Mouse (Mus musculus): ENCODE data around the gene Pes1.
A peak's percentile ranks its signal among the peaks of the same experiment; 100 is the strongest.
"Not testable (repeated sequence)": the region's sequence is repeated elsewhere in the genome, so short reads cannot be mapped to it uniquely, and the experiment has no call there.

Pes1 gene

GRCm38 (mm10) chr11:3963610-3964415 lies at the start of gene Pes1:
Pes1 (plus strand) TSS chr11:3963975.
- peak; percentile 78 for DNase-seq

DNA sequence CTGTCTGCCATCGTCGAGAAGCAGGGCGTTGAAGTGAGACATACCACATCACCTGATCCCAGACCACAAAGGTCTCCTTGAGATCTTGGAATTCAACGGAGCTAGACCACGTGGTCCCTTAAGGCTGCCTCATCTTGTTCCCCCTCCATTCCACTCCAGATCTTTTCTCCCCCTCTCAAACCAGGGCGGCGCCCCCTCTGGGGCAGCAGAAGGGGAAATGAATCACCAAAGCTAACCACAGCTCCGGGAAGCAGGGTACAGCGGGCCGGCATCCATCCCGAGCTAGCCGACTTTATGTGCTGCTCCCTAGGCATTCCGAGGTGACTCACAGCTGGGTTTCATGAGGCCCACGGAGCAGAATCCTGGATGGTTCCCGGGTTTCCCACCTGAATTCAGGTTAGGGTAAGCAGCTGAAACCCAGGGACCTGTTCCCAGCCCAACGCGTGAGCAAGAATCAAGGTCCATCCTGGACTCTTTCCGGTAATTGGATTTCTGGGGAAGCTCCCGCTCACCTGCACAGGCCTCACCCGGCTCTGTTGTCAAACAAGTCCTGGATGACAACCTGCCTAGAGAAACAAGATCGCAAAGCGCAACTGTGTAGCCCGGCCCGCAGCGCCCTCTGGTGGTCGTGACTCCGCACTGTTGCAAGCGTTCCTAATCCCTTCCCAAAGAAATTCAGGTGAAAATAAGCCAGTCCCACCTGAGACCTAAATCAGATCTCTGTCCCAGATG lies 49.5 kb upstream of the Pes1 start, which contains the start of gene Slc35e4:
TSS of gene Slc35e4 (minus strand) at position 556 of the 732 bp plus-strand sequence.
- DNase-seq: peak; percentile 87

DNA sequence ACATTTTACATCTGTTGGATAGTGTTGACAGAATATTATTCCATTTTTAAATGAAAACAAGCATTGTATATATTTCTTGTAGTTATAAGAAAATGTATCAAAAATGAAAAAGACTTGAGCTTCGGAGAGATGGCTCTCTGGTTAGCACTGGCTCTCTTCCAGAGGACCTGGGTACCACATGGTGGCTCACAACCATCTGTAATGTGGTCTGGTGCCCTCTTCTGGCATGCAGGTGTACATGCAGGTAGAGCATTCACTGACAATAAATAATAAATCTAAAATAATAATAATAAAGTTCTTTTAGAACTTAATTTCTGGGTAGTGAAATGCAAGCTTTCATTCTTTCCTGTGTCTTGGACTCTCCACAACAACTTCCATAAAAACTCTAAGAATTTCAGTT lies 45.0 kb upstream of the Pes1 start:
- no peak for DNase-seq

GRCm38 (mm10) chr11:3920476-3920875 lies 43.3 kb upstream of the Pes1 start:
- DNase-seq: no peak

- peak; percentile 49 for DNase-seq
Measured at GRCm38 (mm10) chr11:3921281-3921850, 42.4 kb upstream of the Pes1 start.

DNA sequence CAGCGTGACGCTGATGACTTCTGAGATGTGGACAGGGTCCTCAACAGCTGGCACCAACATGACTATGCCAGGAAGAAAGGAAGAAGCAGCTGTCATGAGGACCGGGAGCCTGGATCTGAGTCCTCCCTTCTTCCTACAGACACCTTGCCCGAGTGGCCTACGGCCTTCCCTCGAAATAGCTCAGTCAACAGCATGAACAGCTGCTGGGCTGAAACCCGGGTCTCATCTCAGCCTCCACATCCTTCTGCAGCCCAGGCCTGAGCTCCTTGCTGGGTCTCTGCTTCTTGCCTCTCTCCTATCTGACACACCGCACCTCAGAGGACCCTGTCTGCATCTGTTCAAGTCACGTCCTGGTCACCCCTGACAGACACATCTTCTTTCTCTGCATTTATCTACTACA lies 41.7 kb upstream of the Pes1 start:
- no peak for DNase-seq

- DNase-seq: no peak
Measured at GRCm38 (mm10) chr11:3922731-3923130, 41.0 kb upstream of the Pes1 start.

- DNase-seq: no peak
Measured at GRCm38 (mm10) chr11:3925916-3926315, 37.9 kb upstream of the Pes1 start.

DNA sequence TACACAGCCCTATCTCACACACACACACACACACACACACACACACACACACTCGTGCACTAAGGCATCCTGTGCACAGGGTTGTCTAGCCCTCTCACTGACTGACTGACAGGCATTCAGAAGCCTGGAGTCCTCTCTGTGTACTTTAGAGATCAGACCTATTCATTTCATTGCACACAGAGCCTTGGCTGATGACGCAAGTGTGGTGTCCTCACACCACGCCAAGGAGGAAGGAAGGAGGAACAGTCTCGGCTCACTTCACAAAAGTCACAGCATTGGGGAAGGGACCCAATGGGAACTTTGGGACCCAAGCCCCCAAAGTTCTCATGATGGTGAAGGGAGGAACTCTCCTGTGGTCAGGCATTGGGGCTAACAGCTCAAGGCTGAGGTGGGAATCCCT lies 33.8 kb upstream of the Pes1 start:
- no peak for DNase-seq

GRCm38 (mm10) chr11:3930931-3931330 lies 32.8 kb upstream of the Pes1 start:
- DNase-seq: no peak

- DNase-seq: no peak
Measured at GRCm38 (mm10) chr11:3931511-3932211, 32.1 kb upstream of the Pes1 start, which contains the start of gene Tcn2. Tcn2 (minus strand) TSS chr11:3932159.

GRCm38 (mm10) chr11:3933756-3934285 lies 30.0 kb upstream of the Pes1 start:
- DNase-seq: no peak

DNA sequence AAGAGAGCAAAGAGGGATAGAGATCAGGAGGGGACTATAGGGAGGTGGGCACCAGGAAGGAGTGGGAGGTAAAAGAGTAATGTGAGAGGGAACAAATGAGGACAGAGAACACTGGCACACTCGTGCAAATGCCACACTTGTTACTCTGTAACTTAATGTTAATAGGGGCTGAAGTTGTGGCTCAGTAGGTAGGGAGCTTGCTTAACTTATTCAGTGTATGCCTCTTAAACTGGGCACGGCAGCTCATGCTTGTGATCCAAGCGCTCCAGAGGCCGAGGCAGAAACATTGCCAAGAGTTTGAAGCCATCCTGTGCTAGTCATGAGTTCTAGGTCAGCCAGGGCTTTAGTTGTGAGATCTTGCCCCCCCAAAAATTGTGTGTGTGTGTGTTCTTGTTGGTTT lies 28.6 kb upstream of the Pes1 start:
- DNase-seq: no peak

DNA sequence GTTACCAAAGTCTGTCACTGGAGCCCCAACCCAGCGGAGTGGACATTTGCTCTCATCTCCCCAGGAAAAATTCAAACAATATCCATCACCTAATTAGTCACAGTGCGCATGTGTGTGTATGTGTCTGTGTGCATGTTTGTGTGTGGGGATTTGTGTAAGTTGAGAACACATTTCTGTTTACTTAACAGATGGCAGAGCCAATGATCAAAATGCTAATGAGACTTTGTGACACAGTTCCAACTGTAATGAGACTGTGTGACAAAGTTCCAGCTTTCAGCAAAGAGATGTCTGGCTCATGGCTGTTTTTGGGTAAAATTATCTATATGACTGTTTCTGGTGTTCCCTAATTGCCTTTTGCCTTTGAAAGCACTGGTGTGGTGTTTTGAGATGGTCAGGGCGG lies 27.5 kb upstream of the Pes1 start:
- no peak for DNase-seq

DNA sequence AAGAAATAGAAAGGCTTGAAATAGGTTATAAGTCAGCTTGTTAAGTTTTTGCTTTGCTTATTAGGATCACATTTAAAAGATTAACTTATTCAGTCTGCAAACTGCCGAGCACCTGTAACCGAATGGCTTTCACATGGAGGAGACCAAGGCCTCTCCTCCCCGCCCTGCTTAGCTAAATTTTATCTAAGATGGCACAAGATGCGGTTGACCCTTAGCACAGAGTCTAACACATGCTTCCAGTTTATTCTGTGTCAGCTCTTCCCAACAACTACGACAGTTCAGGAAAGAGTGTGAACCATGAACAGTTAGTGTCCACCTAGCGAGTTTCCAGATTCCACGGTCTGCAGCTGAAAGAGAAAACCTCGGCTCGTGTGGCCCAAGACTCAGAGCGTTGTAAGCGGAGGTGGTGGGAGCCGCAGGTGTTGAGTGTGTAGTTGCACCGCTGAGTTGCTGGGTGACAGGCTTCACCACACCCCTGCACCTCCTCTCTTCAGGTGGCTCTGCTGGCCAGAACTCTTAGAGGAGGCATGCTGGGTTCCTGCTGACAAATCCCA lies 26.4 kb upstream of the Pes1 start:
- DNase-seq: no peak

DNA sequence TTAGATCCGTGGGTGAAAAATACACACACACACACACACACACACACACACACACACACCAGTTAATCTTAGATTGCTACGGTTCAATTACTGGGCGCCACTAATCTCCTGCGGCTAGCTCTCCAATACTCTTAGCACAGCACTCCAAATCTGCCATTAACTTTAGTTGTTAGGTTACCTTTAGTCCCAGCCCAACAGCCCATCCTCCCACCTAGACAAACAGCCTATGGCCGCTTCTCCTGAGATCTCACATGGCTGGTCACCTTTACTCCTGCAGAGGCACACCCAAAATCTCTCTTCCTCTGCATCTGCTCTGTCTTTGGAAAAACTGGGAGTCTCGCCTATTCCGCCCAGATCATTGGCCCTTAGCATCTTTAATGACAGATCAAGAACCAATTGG lies 22.4 kb upstream of the Pes1 start:
- no peak for DNase-seq

DNA sequence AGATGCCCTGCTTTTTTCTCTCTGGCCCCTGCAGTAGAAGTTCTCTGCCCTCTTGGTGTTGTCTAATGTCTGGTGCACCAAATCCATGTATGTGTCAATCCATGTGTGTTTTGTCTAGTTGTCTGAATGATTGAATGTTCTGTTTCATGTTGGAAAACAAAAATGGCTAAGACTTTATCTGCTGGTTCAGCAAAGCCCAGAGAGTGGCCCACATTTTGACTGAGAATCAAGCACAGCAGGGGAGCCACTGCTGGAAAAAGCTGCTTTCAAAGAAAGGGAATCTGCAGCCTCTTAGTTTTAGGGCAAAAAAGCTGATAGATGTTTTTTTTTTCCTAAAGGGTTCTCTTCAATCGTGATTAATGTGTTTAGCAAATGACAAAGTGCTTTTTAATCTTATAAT lies 17.4 kb upstream of the Pes1 start:
- no peak for DNase-seq

DNA sequence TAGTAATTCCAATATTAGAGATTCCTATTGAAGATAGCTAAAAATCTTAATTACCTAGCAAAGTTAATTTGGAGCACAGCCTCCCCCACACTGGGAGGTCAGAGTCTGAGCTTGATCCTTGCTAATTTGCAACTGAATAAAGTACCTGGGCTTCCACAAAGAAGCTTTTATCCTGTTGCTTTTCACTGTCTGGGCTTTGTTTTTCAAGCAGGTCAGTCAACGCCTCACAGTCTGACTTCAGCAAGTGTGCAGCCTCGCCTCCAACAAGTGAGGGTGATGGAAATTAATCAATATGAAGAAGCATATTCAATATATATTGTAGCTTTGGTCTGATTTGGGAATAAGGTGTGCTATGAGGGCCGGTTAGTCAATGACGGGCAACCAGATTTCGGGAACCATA lies 8.9 kb upstream of the Pes1 start:
- not testable (repeated sequence) for DNase-seq

GRCm38 (mm10) chr11:3955371-3955770 lies 8.4 kb upstream of the Pes1 start:
- DNase-seq: not testable (repeated sequence)

DNA sequence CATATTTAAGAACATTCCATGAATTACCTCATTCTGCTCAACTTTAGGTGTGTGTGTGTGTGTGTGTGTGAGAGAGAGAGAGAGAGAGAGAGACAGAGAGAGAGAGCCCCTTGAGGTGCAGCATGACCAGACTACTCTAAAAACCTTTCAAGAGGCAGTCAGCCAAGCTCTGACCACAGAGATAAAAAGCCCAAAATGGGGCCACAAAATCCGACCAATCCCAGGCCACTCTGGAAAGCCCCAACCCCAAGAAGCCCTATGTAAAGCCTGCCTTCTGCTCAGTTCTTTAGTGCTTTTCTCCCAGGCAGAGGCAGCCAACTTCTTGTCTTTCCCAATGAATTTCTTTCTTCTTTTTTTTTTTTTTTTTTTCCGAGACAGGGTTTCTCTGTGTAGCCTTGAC lies 2.9 kb upstream of the Pes1 start:
- no peak for DNase-seq

GRCm38 (mm10) chr11:3961761-3962160 lies 2.0 kb upstream of the Pes1 start:
- DNase-seq: no peak

DNA sequence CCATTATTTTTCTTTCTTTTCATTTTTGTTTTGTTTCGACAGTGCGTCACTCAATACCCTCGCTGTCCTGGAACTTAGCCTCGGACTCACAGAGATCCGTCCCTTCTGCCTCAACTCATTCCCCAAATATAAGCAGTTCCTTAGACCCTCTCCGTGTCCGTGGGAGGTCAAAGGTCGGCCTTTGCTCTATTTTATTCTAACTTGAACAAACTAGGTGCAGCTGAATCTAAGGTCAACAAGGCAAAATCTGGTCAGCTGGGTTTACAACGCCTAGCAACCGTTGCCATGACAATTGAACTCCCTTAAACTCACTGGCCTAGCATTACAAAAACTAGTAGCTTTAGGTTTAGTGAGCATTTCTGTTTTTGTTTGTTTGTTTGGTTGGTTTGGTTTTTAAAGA lies 620 bp upstream of the Pes1 start:
- no peak for DNase-seq
